Mouse (Mus musculus) frontal cortex, postnatal 10 days (tissue): ENCODE measurements at regions not wholly inside any gene's neighbourhood (a gene's known extent, or its start where the extent isn't known, plus 50 kb on each side); places are given as distances from the start of the nearest gene placed in this dataset.

ENCODE experiments used
- DNase-seq, 2 experiments: peaks; one replicate each; pipeline ENCODE4 v3.0.0; 2022; ENCODE audit warnings: low spot score in 2 of 2, mixed read lengths in 1 of 2

- no peak for DNase-seq
Measured at GRCm38 (mm10) chr10:16742246-16742645, 980.8 kb upstream of the Cited2 start.

- no peak for DNase-seq
Measured at GRCm38 (mm10) chr10:16751546-16751945, 971.5 kb upstream of the Cited2 start.

GRCm38 (mm10) chr10:16789641-16790243 lies 933.3 kb upstream of the Cited2 start:
- no peak for DNase-seq

GRCm38 (mm10) chr10:16803978-16804377 lies 919.0 kb upstream of the Cited2 start:
- no peak for DNase-seq

- no peak for DNase-seq
Measured at GRCm38 (mm10) chr10:16810716-16811115, 912.3 kb upstream of the Cited2 start.

- DNase-seq: no peak
Measured at GRCm38 (mm10) chr10:16814013-16814412, 909.0 kb upstream of the Cited2 start.

- no peak for DNase-seq
Measured at GRCm38 (mm10) chr10:16861534-16861933, 861.5 kb upstream of the Cited2 start.

GRCm38 (mm10) chr10:16866914-16867313 lies 856.1 kb upstream of the Cited2 start:
- no peak for DNase-seq

- DNase-seq: no peak
Measured at GRCm38 (mm10) chr10:16874131-16874530, 848.9 kb upstream of the Cited2 start.

GRCm38 (mm10) chr10:16878197-16878596 lies 844.8 kb upstream of the Cited2 start:
- no peak for DNase-seq

GRCm38 (mm10) chr10:16893316-16893715 lies 829.7 kb upstream of the Cited2 start:
- DNase-seq: no peak

GRCm38 (mm10) chr10:16895332-16895731 lies 827.7 kb upstream of the Cited2 start:
- DNase-seq: no peak

- no peak for DNase-seq
Measured at GRCm38 (mm10) chr10:16922888-16923287, 800.1 kb upstream of the Cited2 start.

GRCm38 (mm10) chr10:16923851-16924250 lies 799.2 kb upstream of the Cited2 start:
- DNase-seq: no peak

GRCm38 (mm10) chr10:16937705-16938104 lies 785.3 kb upstream of the Cited2 start:
- no peak for DNase-seq

GRCm38 (mm10) chr10:16951636-16952035 lies 771.4 kb upstream of the Cited2 start:
- no peak for DNase-seq

GRCm38 (mm10) chr10:16960971-16961370 lies 762.0 kb upstream of the Cited2 start:
- DNase-seq: no peak

- DNase-seq: no peak
Measured at GRCm38 (mm10) chr10:16962463-16962862, 760.6 kb upstream of the Cited2 start.

GRCm38 (mm10) chr10:16978770-16979169 lies 744.2 kb upstream of the Cited2 start:
- DNase-seq: no peak

GRCm38 (mm10) chr10:16990227-16990626 lies 732.8 kb upstream of the Cited2 start:
- no peak for DNase-seq

- DNase-seq: no peak
Measured at GRCm38 (mm10) chr10:16993789-16994188, 729.2 kb upstream of the Cited2 start.

- DNase-seq: no peak
Measured at GRCm38 (mm10) chr10:16994526-16994925, 728.5 kb upstream of the Cited2 start.

- DNase-seq: no peak
Measured at GRCm38 (mm10) chr10:16995010-16995409, 728.0 kb upstream of the Cited2 start.

GRCm38 (mm10) chr10:16996820-16997466 lies 726.1 kb upstream of the Cited2 start:
- no peak for DNase-seq
